Mouse (Mus musculus): Measurements from ENCODE around the gene Cfap299. TPM values are rescaled to one million over a fixed set of nuclear protein-coding genes. Genes with fewer than 3 reads are reported as not detected.

Gene Cfap299
- polyA plus RNA-seq, 1 experiment from 2014 or later, result 0.59 TPM

DNA sequence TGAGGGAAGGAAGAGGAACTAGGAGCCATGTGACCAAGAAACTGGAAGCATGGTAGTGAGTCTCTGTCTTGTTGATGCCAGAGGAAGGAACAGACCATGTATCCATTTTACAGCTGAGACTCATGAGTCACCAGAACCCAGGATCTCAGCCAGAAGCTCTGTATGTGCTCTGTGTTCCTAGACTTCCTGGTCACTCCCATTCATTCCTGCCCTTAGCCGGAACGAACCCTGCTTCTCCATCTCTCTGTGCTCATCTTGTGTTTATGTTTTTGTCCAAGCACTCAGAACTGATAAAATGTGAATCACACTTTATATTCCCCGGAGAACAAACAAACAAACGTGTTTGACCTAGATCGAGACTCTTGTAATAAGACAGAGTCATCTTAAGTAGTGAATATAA lies 36.2 kb downstream of the Cfap299 start:
- H3K4me3 ChIP-seq (replicated peaks; ENCODE audit: low read depth, low read length), result no peak overlapping the region
- ATAC-seq (ENCODE audit: low FRiP score, low TSS enrichment) (no peak), DNase-seq (no peak)
- no peak overlapping the region for H3K4me2 ChIP-seq (ENCODE audit: low read length)
- no peaks in the 10 kb centered on the region for H3K36me3 ChIP-seq (ENCODE audit: control insufficient read depth, insufficient read depth, low read length)
- H3K9me3 ChIP-seq (ENCODE audit: control insufficient read depth, low read length), result no peaks in the 10 kb centered on the region
- no peaks in the 10 kb centered on the region for H3K27me3 ChIP-seq (ENCODE audit: control insufficient read depth, insufficient read depth, low read length)
- no peak overlapping the region for H3K27ac ChIP-seq (replicated peaks; ENCODE audit: low read depth, low read length)
- 85% methylated on average over 5 of the region's 5 CpGs for WGBS
- H3K4me1 ChIP-seq (ENCODE audit: control insufficient read depth, insufficient read depth, low read length), result no peaks in the 10 kb centered on the region
- H3K9ac ChIP-seq (replicated peaks; ENCODE audit: low read length), result no peak overlapping the region

DNA sequence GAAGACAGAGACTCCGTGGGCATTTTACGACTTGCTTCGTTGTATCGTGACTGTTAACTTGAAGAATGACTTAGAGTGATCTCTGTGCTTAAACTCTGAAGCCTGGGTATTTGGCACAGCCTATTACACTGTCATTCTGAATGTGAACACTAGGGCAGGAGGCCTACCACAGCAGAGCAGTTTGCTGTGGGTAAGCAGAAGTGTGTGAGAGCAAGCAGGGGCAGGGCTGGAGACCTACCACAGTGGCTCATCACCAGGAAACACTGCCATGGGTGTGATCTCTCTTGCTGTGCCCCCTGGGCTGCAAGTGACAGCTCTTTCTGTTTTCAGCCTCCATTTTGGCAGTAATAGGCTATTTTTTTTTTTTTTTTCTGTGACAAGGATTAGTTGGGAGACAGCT lies 39.7 kb downstream of the Cfap299 start:
- H3K27ac ChIP-seq (replicated peaks; ENCODE audit: low read depth, low read length), result no peak overlapping the region
- WGBS, result 81% methylated on average over 4 of the region's 4 CpGs
- H3K36me3 ChIP-seq (ENCODE audit: control insufficient read depth, insufficient read depth, low read length), result no peaks in the 10 kb centered on the region
- no peaks in the 10 kb centered on the region for H3K9me3 ChIP-seq (ENCODE audit: control insufficient read depth, low read length)
- ATAC-seq (ENCODE audit: low FRiP score, low TSS enrichment) (no peak), DNase-seq (no peak)
- H3K4me2 ChIP-seq (ENCODE audit: low read length), result no peak overlapping the region
- no peaks in the 10 kb centered on the region for H3K27me3 ChIP-seq (ENCODE audit: control insufficient read depth, insufficient read depth, low read length)
- H3K4me1 ChIP-seq (ENCODE audit: control insufficient read depth, insufficient read depth, low read length), result no peaks in the 10 kb centered on the region
- H3K4me3 ChIP-seq (replicated peaks; ENCODE audit: low read depth, low read length), result no peak overlapping the region
- no peak overlapping the region for H3K9ac ChIP-seq (replicated peaks; ENCODE audit: low read length)

DNA sequence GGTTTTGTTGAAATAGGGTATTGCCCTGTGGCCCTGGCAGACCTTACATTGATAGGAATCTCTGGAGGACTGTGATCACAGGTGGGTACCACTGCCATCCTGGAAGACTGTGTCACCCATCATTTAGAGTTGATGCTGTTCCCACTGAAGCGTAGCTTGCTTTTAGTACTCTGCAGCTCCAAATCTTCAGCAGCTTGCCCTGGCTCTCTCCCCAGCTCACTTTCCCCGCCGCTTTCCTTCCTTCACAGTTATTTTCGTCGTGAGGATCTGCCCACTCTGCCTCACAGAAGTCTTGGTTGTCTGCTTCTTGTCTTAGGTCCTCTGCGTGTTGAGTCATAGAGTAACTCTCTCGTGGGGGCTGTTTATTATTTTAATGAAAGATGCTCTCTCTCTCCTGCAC lies 40.3 kb downstream of the Cfap299 start:
- Histone ChIP-seq H3K9me3 (ENCODE audit: control insufficient read depth, low read length) (no peaks in the 10 kb centered on the region), H3K4me1 (ENCODE audit: control insufficient read depth, insufficient read depth, low read length) (no peaks in the 10 kb centered on the region), H3K27me3 (ENCODE audit: control insufficient read depth, insufficient read depth, low read length) (no peaks in the 10 kb centered on the region), H3K9ac (replicated peaks; ENCODE audit: low read length) (no peak overlapping the region), H3K27ac (replicated peaks; ENCODE audit: low read depth, low read length) (no peak overlapping the region), H3K36me3 (ENCODE audit: control insufficient read depth, insufficient read depth, low read length) (no peaks in the 10 kb centered on the region), H3K4me2 (ENCODE audit: low read length) (no peak overlapping the region), H3K4me3 (replicated peaks; ENCODE audit: low read depth, low read length) (no peak overlapping the region)
- ATAC-seq (ENCODE audit: low FRiP score, low TSS enrichment) (no peak), DNase-seq (no peak)
- 81% methylated on average over 7 of the region's 7 CpGs for WGBS

DNA sequence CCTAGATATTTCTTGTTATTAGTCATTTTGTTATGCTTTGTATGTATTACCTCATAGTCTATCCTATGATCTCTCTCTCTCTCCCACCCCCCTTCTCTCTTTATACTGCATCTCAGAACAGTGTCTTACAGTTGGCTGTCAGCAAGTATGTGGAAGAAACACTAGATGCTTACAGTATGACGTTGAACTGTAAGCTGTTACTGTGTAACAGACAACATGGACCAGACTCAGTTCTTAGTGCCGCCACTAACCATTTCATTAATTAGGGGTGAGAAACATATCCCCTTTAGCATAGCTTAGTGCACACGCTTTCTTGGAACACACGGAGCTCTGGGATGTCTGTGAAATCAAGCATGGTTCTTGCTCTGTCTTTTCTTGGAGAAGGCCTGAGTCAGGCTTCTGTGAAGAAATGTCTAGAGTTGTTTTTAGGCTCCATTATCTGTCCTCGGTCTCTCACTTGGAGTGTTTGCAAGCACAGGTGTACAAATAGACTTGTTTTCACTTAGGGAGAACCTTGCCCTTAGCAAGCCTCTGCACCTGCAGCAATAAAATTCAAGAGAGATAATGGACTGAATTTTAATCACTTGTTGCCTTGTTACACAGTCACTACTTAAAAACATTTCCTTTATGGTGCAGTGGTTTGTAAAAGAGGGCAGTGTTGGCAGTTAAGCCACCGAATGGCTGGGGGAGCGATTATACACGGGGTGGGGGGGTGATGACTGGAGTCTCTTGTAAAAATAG lies 47.1 kb downstream of the Cfap299 start:
- H3K36me3 ChIP-seq (ENCODE audit: control insufficient read depth, insufficient read depth, low read length), result no peaks in the 10 kb centered on the region
- 70% methylated on average over 8 of the region's 8 CpGs for WGBS
- no peak overlapping the region for H3K9ac ChIP-seq (replicated peaks; ENCODE audit: low read length)
- ATAC-seq (ENCODE audit: low FRiP score, low TSS enrichment), result no peak
- H3K27ac ChIP-seq (replicated peaks; ENCODE audit: low read depth, low read length), result no peak overlapping the region
- no peak overlapping the region for H3K4me2 ChIP-seq (ENCODE audit: low read length)
- no peaks in the 10 kb centered on the region for H3K27me3 ChIP-seq (ENCODE audit: control insufficient read depth, insufficient read depth, low read length)
- no peak overlapping the region for H3K4me3 ChIP-seq (replicated peaks; ENCODE audit: low read depth, low read length)
- no peak for DNase-seq
- no peaks in the 10 kb centered on the region for H3K9me3 ChIP-seq (ENCODE audit: control insufficient read depth, low read length)
- H3K4me1 ChIP-seq (ENCODE audit: control insufficient read depth, insufficient read depth, low read length), result no peaks in the 10 kb centered on the region

DNA sequence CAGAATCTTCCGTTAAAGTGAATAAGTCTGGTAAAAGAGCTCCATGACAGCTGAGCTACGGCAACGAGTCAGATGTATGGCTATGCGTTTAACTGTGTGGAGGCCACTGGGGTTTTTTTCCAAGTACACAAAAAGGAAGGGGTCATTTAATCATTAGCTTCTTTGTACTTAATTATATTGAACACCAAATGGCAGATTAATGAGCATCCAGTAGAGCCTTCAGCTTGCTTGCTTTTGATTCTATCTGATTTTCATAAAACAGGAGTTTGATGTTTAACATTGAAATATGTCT lies 47.6 kb downstream of the Cfap299 start:
- Histone ChIP-seq H3K9me3 (ENCODE audit: control insufficient read depth, low read length) (no peaks in the 10 kb centered on the region), H3K4me1 (ENCODE audit: control insufficient read depth, insufficient read depth, low read length) (no peaks in the 10 kb centered on the region), H3K27ac (replicated peaks; ENCODE audit: low read depth, low read length) (no peak overlapping the region), H3K4me3 (replicated peaks; ENCODE audit: low read depth, low read length) (no peak overlapping the region), H3K4me2 (ENCODE audit: low read length) (no peak overlapping the region), H3K36me3 (ENCODE audit: control insufficient read depth, insufficient read depth, low read length) (no peaks in the 10 kb centered on the region), H3K27me3 (ENCODE audit: control insufficient read depth, insufficient read depth, low read length) (no peaks in the 10 kb centered on the region), H3K9ac (replicated peaks; ENCODE audit: low read length) (no peak overlapping the region)
- ATAC-seq (ENCODE audit: low FRiP score, low TSS enrichment), result no peak
- DNase-seq, result no peak
- 73% methylated on average over 4 of the region's 4 CpGs for WGBS

DNA sequence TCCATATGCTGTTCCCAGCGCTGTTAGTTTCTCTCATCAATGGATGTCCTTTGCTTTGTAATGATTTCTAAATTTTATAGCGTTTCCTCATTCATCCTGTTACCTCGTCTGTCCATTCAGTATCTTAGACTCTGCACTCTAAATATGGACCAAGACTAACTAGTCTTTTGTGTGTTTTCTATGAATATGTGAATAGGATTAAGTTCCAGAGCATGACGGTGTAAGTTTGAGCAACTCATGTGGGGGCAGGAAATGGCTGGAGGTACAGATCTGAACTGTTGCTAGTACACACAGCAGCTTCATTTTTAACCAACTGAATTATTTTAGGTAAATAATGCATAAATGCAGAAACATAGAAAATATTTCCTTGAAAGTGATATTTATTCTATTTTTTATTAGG lies 51.3 kb downstream of the Cfap299 start:
- Histone ChIP-seq H3K36me3 (ENCODE audit: control insufficient read depth, insufficient read depth, low read length) (no peaks in the 10 kb centered on the region), H3K9me3 (ENCODE audit: control insufficient read depth, low read length) (no peaks in the 10 kb centered on the region), H3K9ac (replicated peaks; ENCODE audit: low read length) (no peak overlapping the region), H3K27ac (replicated peaks; ENCODE audit: low read depth, low read length) (no peak overlapping the region), H3K4me3 (replicated peaks; ENCODE audit: low read depth, low read length) (no peak overlapping the region), H3K4me2 (ENCODE audit: low read length) (no peak overlapping the region), H3K27me3 (ENCODE audit: control insufficient read depth, insufficient read depth, low read length) (no peaks in the 10 kb centered on the region), H3K4me1 (ENCODE audit: control insufficient read depth, insufficient read depth, low read length) (no peaks in the 10 kb centered on the region)
- 29% methylated on average over 4 of the region's 4 CpGs for WGBS
- DNase-seq (no peak), ATAC-seq (ENCODE audit: low FRiP score, low TSS enrichment) (no peak)

DNA sequence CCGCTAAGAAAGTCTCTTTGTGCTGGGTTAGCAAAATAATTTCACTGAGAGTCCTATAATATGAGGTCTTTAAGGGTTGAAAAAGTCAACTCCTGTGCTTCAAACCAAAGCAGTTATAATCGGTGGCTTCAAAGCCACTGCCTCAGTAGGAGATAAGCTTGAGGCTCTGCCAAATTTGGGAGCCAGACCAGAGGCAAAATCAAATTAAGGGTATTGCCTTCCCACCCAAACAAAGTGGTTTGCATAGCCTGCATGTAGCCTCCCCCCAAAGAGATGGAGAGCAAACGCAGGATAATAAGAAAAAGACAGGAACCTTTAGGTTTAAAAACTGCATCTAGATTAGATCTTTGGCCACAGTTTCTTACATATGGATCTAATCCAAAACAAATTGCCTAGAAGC lies 58.0 kb downstream of the Cfap299 start:
- H3K36me3 ChIP-seq (ENCODE audit: control insufficient read depth, insufficient read depth, low read length), result no peaks in the 10 kb centered on the region
- H3K9ac ChIP-seq (replicated peaks; ENCODE audit: low read length), result no peak overlapping the region
- DNase-seq (no peak), ATAC-seq (ENCODE audit: low FRiP score, low TSS enrichment) (no peak)
- H3K4me1 ChIP-seq (ENCODE audit: control insufficient read depth, insufficient read depth, low read length), result no peaks in the 10 kb centered on the region
- no peaks in the 10 kb centered on the region for H3K9me3 ChIP-seq (ENCODE audit: control insufficient read depth, low read length)
- H3K4me3 ChIP-seq (replicated peaks; ENCODE audit: low read depth, low read length), result no peak overlapping the region
- no peak overlapping the region for H3K27ac ChIP-seq (replicated peaks; ENCODE audit: low read depth, low read length)
- H3K4me2 ChIP-seq (ENCODE audit: low read length), result no peak overlapping the region
- no peaks in the 10 kb centered on the region for H3K27me3 ChIP-seq (ENCODE audit: control insufficient read depth, insufficient read depth, low read length)
- 69% methylated on average over 3 of the region's 3 CpGs for WGBS

DNA sequence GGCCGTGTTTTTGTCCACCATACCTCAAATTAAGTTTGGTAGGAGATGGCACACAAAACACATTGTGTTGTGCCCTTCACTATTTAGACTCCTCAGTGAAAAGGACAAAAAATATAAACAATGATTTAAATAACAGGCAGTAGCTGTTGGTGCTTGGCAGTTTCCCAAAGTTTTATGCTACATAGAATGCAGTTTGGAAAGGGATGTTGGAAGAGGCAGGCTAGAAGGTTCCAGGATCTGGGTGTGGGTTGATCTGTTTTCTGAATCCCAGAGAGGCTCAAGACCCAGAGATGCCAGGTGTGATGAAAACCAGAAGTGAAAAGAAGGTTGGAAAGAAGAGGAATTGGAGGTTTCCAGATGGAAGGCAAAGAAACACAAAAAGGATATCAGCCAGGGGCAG lies 73.1 kb downstream of the Cfap299 start:
- H3K4me2 ChIP-seq (ENCODE audit: low read length), result no peak overlapping the region
- H3K36me3 ChIP-seq (ENCODE audit: control insufficient read depth, insufficient read depth, low read length), result no peaks in the 10 kb centered on the region
- H3K27me3 ChIP-seq (ENCODE audit: control insufficient read depth, insufficient read depth, low read length), result no peaks in the 10 kb centered on the region
- no peaks in the 10 kb centered on the region for H3K4me1 ChIP-seq (ENCODE audit: control insufficient read depth, insufficient read depth, low read length)
- H3K9me3 ChIP-seq (ENCODE audit: control insufficient read depth, low read length), result no peaks in the 10 kb centered on the region
- no peak overlapping the region for H3K27ac ChIP-seq (replicated peaks; ENCODE audit: low read depth, low read length)
- WGBS, result 86% methylated on average over 1 of the region's 1 CpGs
- H3K9ac ChIP-seq (replicated peaks; ENCODE audit: low read length), result no peak overlapping the region
- ATAC-seq (ENCODE audit: low FRiP score, low TSS enrichment) (no peak), DNase-seq (no peak)
- H3K4me3 ChIP-seq (replicated peaks; ENCODE audit: low read depth, low read length), result no peak overlapping the region

DNA sequence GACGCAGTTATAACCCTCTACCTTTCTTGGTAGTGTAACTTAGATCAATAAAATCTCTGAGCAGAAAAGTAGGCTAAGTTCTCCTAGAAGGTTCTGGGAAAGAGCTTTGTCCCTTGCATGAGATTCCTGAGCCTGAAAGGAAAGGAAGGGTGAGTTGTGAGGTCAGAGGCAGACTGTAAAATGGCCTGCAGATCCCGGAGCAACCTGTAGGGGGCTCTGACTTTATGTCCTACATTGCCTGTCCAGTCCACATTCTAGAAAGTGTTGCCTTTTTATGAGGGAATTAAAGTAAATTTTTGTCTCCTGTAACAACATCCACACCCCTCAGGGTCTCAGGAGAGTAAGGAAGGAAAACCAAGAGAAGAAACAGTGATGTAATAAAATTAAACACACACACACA lies 81.0 kb downstream of the Cfap299 start:
- Histone ChIP-seq H3K9ac (replicated peaks; ENCODE audit: low read length) (no peak overlapping the region), H3K4me1 (ENCODE audit: control insufficient read depth, insufficient read depth, low read length) (no peaks in the 10 kb centered on the region), H3K4me3 (replicated peaks; ENCODE audit: low read depth, low read length) (no peak overlapping the region), H3K4me2 (ENCODE audit: low read length) (no peak overlapping the region), H3K27me3 (ENCODE audit: control insufficient read depth, insufficient read depth, low read length) (no peaks in the 10 kb centered on the region), H3K9me3 (ENCODE audit: control insufficient read depth, low read length) (no peaks in the 10 kb centered on the region), H3K36me3 (ENCODE audit: control insufficient read depth, insufficient read depth, low read length) (no peaks in the 10 kb centered on the region), H3K27ac (replicated peaks; ENCODE audit: low read depth, low read length) (no peak overlapping the region)
- no peak for ATAC-seq (ENCODE audit: low FRiP score, low TSS enrichment)
- peak; percentile 8 for DNase-seq
- WGBS, result 78% methylated on average over 2 of the region's 2 CpGs
